Mouse (Mus musculus): ENCODE measurements around the gene Gm11627.

DNA sequence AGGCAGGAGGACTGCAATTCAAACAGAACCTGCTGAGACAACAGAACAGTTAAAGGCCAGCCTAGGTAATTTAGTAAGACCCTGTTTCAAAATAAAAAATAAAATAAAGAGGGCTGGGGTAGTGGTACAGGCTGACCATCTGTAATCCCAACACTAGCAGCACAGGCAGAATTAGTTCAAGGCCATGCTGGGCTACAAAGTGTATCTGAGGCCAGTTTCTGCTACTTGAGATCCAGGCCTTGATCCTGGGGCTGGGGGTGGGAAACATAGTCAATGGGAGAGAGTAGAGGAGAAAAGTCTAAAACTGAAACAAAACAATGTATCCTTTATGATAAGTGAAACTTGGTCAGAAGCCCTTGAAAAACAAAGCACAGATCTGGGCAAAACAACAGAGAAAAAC, 28.1 kb downstream of the Gm11627 start:
- TF ChIP-seq CTCF (IDR thresholded peaks at IDR 0.05; ENCODE audit: low read depth) (no peak), EP300 (optimal IDR thresholded peaks at IDR 0.05) (no peak)

Measured in stomach, postnatal 0 days (tissue).